Mouse (Mus musculus) limb, embryonic 14.5 days (tissue): ENCODE measurements around the gene Lrrc10. TPM values are rescaled to one million over a fixed set of nuclear protein-coding genes. Genes with fewer than 3 reads are reported as not detected.
"Not testable (repeated sequence)": the region's sequence is repeated elsewhere in the genome, so short reads cannot be mapped to it uniquely, and the experiment has no call there.

Source experiments
- ATAC-seq: fragments of 200-750 bp; cut with Nextera tagmentation; 2 replicates; pipeline ENCODE4 v1.8.0; 2017; ENCODE audit warnings: low read depth, moderate number of reproducible peaks, moderate TSS enrichment; ENCODE audit not compliant: low FRiP score
- DNase-seq: peaks from one replicate; pipeline ENCODE4 v3.0.0-alpha.2; 2015; ENCODE audit warnings: low spot score
- H3K27ac ChIP-seq: fragments of 300-500 bp; sonication (generic); replicated peaks from 2 replicates; pipeline ENCODE4 v1.5.1; 2014; ENCODE audit warnings: low read depth, mild to moderate bottlenecking, low read length, moderate library complexity, mixed read lengths
- H3K27me3 ChIP-seq: fragments of 300-500 bp; sonication (generic); 2 replicates; pipeline ENCODE4 v1.6.1; 2014; ENCODE audit warnings: low read length, mixed read lengths; ENCODE audit not compliant: control insufficient read depth, insufficient read depth
- H3K36me3 ChIP-seq: fragments of 300-500 bp; sonication (generic); 2 replicates; pipeline ENCODE4 v1.6.1; 2014; ENCODE audit warnings: mild to moderate bottlenecking, low read length, moderate library complexity, mixed read lengths; ENCODE audit not compliant: control insufficient read depth, insufficient read depth
- H3K4me1 ChIP-seq: fragments of 300-500 bp; sonication (generic); 2 replicates; pipeline ENCODE4 v1.6.1; 2014; ENCODE audit warnings: antibody characterized with exemption, low read length, mixed read lengths; ENCODE audit not compliant: control insufficient read depth, insufficient read depth
- H3K4me2 ChIP-seq: fragments of 300-500 bp; sonication (generic); replicated peaks from 2 replicates; pipeline ENCODE4 v1.6.1; 2014; ENCODE audit warnings: low read depth, mild to moderate bottlenecking, low read length, moderate library complexity; ENCODE audit not compliant: severe bottlenecking
- H3K4me3 ChIP-seq: fragments of 300-500 bp; sonication (generic); replicated peaks from 2 replicates; pipeline ENCODE4 v1.5.1; 2014; ENCODE audit warnings: low read length
- H3K9ac ChIP-seq: fragments of 300-500 bp; sonication (generic); 2 replicates; pipeline ENCODE4 v1.6.1; 2014; ENCODE audit warnings: mild to moderate bottlenecking, low read depth, low read length, moderate library complexity; ENCODE audit not compliant: severe bottlenecking
- H3K9me3 ChIP-seq: fragments of 300-500 bp; sonication (generic); 2 replicates; pipeline ENCODE4 v1.6.1; 2016; ENCODE audit warnings: low read length; ENCODE audit not compliant: control insufficient read depth
- POLR2A ChIP-seq: fragments of 200-500 bp; IDR thresholded peaks from 2 replicates; pipeline ENCODE4 v1.8.0; 2012; ENCODE audit warnings: inconsistent platforms, mild to moderate bottlenecking, moderate library complexity, borderline replicate concordance; ENCODE audit not compliant: insufficient read depth, insufficient read length; ENCODE audit errors: extremely low read depth
- WGBS: fragments of 180-500 bp; shearing (Covaris S2); extraction: QIAGEN DNeasy Blood & Tissue Kit; methylation state at CpG from one replicate; pipeline ENCODE4 v1.1.7; 2014; 5-methylcytosine and 5-hydroxymethylcytosine counted together
- polyA plus RNA-seq, 2 experiments: library from polyadenylated mRNA; depleted of rRNA in 1 of 2; stranded (reverse) in 1 of 2; unstranded in 1 of 2; fragments of >200 nt; fragmentation: Nextera tagmentation in 1 of 2; extraction: Ambion mirVana in 1 of 2; gene quantifications; 2 replicates each; pipeline versions ENCODE4 v1.2.1 to v1.2.3; 2012 to 2014

Lrrc10 gene
- polyA plus RNA-seq, 2 experiments, result 0.09 TPM; not detected in 1

GRCm38 (mm10) chr10:117026176-117026575 lies 19.0 kb upstream of the Lrrc10 start:
- Histone ChIP-seq H3K4me2 (no peak overlapping the region), H3K9me3 (no peaks in the 10 kb centered on the region), H3K4me1 (peaks cover 4% of the 10 kb centered on the region), H3K4me3 (no peak overlapping the region), H3K27ac (no peak overlapping the region), H3K27me3 (no peaks in the 10 kb centered on the region), H3K36me3 (no peaks in the 10 kb centered on the region), H3K9ac (no peak overlapping the region)
- ATAC-seq, result no peak
- WGBS, result 51% methylated on average over 8 of the region's 8 CpGs
- DNase-seq, result no peak
- TF ChIP-seq POLR2A, result no peak

GRCm38 (mm10) chr10:117031160-117031559 lies 14.0 kb upstream of the Lrrc10 start:
- Histone ChIP-seq H3K27me3 (no peaks in the 10 kb centered on the region), H3K9ac (no peak overlapping the region), H3K4me1 (peaks cover 6% of the 10 kb centered on the region; the same call in 1 of the 2 replicates), H3K9me3 (no peaks in the 10 kb centered on the region), H3K27ac (no peak overlapping the region), H3K4me2 (no peak overlapping the region), H3K4me3 (no peak overlapping the region), H3K36me3 (no peaks in the 10 kb centered on the region)
- no peak for ATAC-seq
- TF ChIP-seq POLR2A, result no peak
- no peak for DNase-seq
- WGBS, result 92% methylated on average over 3 of the region's 3 CpGs

- peak; percentile 53 for ATAC-seq
- H3K4me1 ChIP-seq, result peaks cover 6% of the 10 kb centered on the region; the same call in 1 of the 2 replicates
- no peak for TF ChIP-seq POLR2A
Measured at GRCm38 (mm10) chr10:117033785-117034184, 11.4 kb upstream of the Lrrc10 start.

GRCm38 (mm10) chr10:117040355-117040754 lies 4.8 kb upstream of the Lrrc10 start:
- Histone ChIP-seq H3K4me2 (no peak overlapping the region), H3K9me3 (no peaks in the 10 kb centered on the region), H3K36me3 (no peaks in the 10 kb centered on the region), H3K27ac (no peak overlapping the region), H3K4me3 (no peak overlapping the region), H3K27me3 (no peaks in the 10 kb centered on the region), H3K4me1 (peaks cover 3% of the 10 kb centered on the region; the same call in 1 of the 2 replicates), H3K9ac (no peak overlapping the region)
- 61% methylated on average over 6 of the region's 6 CpGs for WGBS
- ATAC-seq (no peak), DNase-seq (peak; percentile 49)
- no peak for TF ChIP-seq POLR2A

More at GRCm38 (mm10) chr10:117033785-117034184, 11.4 kb upstream of the Lrrc10 start:
- Histone ChIP-seq H3K9ac (no peak overlapping the region), H3K27me3 (no peaks in the 10 kb centered on the region), H3K9me3 (no peaks in the 10 kb centered on the region), H3K4me3 (no peak overlapping the region), H3K4me2 (no peak overlapping the region), H3K27ac (no peak overlapping the region), H3K36me3 (no peaks in the 10 kb centered on the region)
- 23% methylated on average over 8 of the region's 8 CpGs for WGBS
- peak; percentile 81 for DNase-seq

- DNase-seq (no peak), ATAC-seq (no peak)
- Histone ChIP-seq H3K27me3 (no peaks in the 10 kb centered on the region), H3K9ac (no peak overlapping the region), H3K4me3 (no peak overlapping the region), H3K4me1 (peaks cover 7% of the 10 kb centered on the region; the same call in 1 of the 2 replicates), H3K9me3 (no peaks in the 10 kb centered on the region), H3K36me3 (no peaks in the 10 kb centered on the region), H3K27ac (no peak overlapping the region), H3K4me2 (no peak overlapping the region)
- 88% methylated on average over 14 of the region's 14 CpGs for WGBS
- TF ChIP-seq POLR2A, result no peak
Measured at GRCm38 (mm10) chr10:117042295-117042694, 2.8 kb upstream of the Lrrc10 start.

- H3K36me3 ChIP-seq, H3K27me3 ChIP-seq, H3K9ac ChIP-seq, H3K4me1 ChIP-seq, H3K27ac ChIP-seq, ATAC-seq, H3K4me3 ChIP-seq, H3K9me3 ChIP-seq, DNase-seq: not testable (repeated sequence)
- peak overlapping the region; percentile 22; the same call in 1 of the 2 replicates for H3K4me2 ChIP-seq
- WGBS, result 32% methylated on average over 15 of the region's 16 CpGs
Measured at GRCm38 (mm10) chr10:117043497-117044166, 1.5 kb upstream of the Lrrc10 start.
